Mouse (Mus musculus) brain, adult 2 months (tissue): Measurements from ENCODE around the gene Tm7sf2.

Source experiments
- DNase-seq: peaks from one replicate; pipeline ENCODE4 v3.0.0; 2011; ENCODE audit warnings: low read depth, low spot score

Gene Tm7sf2

GRCm38 (mm10) chr19:6067724-6068415 lies at the start of gene Tm7sf2:
Tm7sf2 (minus strand) TSS chr19:6068373.
- peak; percentile 92 for DNase-seq

- DNase-seq: peak; percentile 43
Measured at GRCm38 (mm10) chr19:6117346-6117985, 49.3 kb upstream of the Tm7sf2 start.

- peak; percentile 69 for DNase-seq
Measured at GRCm38 (mm10) chr19:6116113-6116850, 48.1 kb upstream of the Tm7sf2 start.

GRCm38 (mm10) chr19:6113116-6113515 lies 44.9 kb upstream of the Tm7sf2 start:
- no peak for DNase-seq

GRCm38 (mm10) chr19:6105586-6105985 lies 37.4 kb upstream of the Tm7sf2 start, which contains the start of gene Naaladl1:
Naaladl1 (plus strand) TSS chr19:6105782.
- DNase-seq: no peak

GRCm38 (mm10) chr19:6104476-6104875 lies 36.3 kb upstream of the Tm7sf2 start:
- DNase-seq: no peak

- no peak for DNase-seq
Measured at GRCm38 (mm10) chr19:6102169-6102853, 34.1 kb upstream of the Tm7sf2 start.

GRCm38 (mm10) chr19:6101186-6101585 lies 33.0 kb upstream of the Tm7sf2 start:
- no peak for DNase-seq

- no peak for DNase-seq
Measured at GRCm38 (mm10) chr19:6097847-6098246, 29.7 kb upstream of the Tm7sf2 start.

GRCm38 (mm10) chr19:6094119-6094518 lies 25.9 kb upstream of the Tm7sf2 start, which contains the start of gene AC131692.1:
AC131692.1 (plus strand) TSS chr19:6094419.
- no peak for DNase-seq

- no peak for DNase-seq
Measured at GRCm38 (mm10) chr19:6088841-6089240, 20.7 kb upstream of the Tm7sf2 start.

- DNase-seq: peak; percentile 21
Measured at GRCm38 (mm10) chr19:6085417-6085879, 17.3 kb upstream of the Tm7sf2 start.

- DNase-seq: peak; percentile 100
Measured at GRCm38 (mm10) chr19:6084478-6085248, 16.5 kb upstream of the Tm7sf2 start, which contains the start of the genes Zfpl1 and Cdca5. Zfpl1 (minus strand) TSS chr19:6084956. Cdca5 (plus strand) TSS chr19:6084983.

- DNase-seq: no peak
Measured at GRCm38 (mm10) chr19:6082156-6082555, 14.0 kb upstream of the Tm7sf2 start, which contains the start of gene Gm28374. Gm28374 (minus strand) TSS chr19:6082256.

GRCm38 (mm10) chr19:6079983-6080480 lies 11.9 kb upstream of the Tm7sf2 start, which contains the start of gene Tmem262:
Tmem262 (plus strand) TSS chr19:6080033.
- DNase-seq: no peak

GRCm38 (mm10) chr19:6076564-6077393 lies 8.6 kb upstream of the Tm7sf2 start, which contains the start of gene Vps51:
Vps51 (minus strand) TSS chr19:6077231.
- peak; percentile 98 for DNase-seq

- no peak for DNase-seq
Measured at GRCm38 (mm10) chr19:6073889-6074288, 5.7 kb upstream of the Tm7sf2 start.

GRCm38 (mm10) chr19:6071261-6071660 lies 3.1 kb upstream of the Tm7sf2 start:
- DNase-seq: no peak

GRCm38 (mm10) chr19:6070571-6071250 lies 2.5 kb upstream of the Tm7sf2 start:
- DNase-seq: no peak
